Mouse (Mus musculus): ENCODE data around the gene Lst1.
A peak's percentile ranks its signal among the peaks of the same experiment; 100 is the strongest.
"Not testable (repeated sequence)": the region's sequence is repeated elsewhere in the genome, so short reads cannot be mapped to it uniquely, and the experiment has no call there.

The Lst1 gene

GRCm38 (mm10) chr17:35187959-35188610 is at the start of gene Lst1:
Lst1 (minus strand) TSS chr17:35188439.
- DNase-seq (ENCODE audit: low spot score) = no peak

- no peak for DNase-seq (ENCODE audit: low spot score)
Measured at GRCm38 (mm10) chr17:35237504-35237903, 49.3 kb upstream of the Lst1 start.

- DNase-seq (ENCODE audit: low spot score) = no peak
Measured at GRCm38 (mm10) chr17:35236996-35237395, 48.8 kb upstream of the Lst1 start.

GRCm38 (mm10) chr17:35236390-35236746 is 48.1 kb upstream of the Lst1 start:
- peak; percentile 99 for DNase-seq (ENCODE audit: low spot score)

GRCm38 (mm10) chr17:35235614-35236389 is 47.6 kb upstream of the Lst1 start, which contains the start of gene Nfkbil1:
Nfkbil1 (minus strand) TSS chr17:35235792.
- peak; percentile 83 for DNase-seq (ENCODE audit: low spot score)

GRCm38 (mm10) chr17:35234903-35235302 is 46.7 kb upstream of the Lst1 start:
- DNase-seq (ENCODE audit: low spot score) = no peak

- not testable (repeated sequence) for DNase-seq (ENCODE audit: low spot score)
Measured at GRCm38 (mm10) chr17:35234090-35234489, 45.9 kb upstream of the Lst1 start.

GRCm38 (mm10) chr17:35233114-35233980 is 45.1 kb upstream of the Lst1 start, which contains the start of gene Atp6v1g2:
Atp6v1g2 (plus strand) TSS chr17:35233660.
- DNase-seq (ENCODE audit: low spot score) = no peak

- DNase-seq (ENCODE audit: low spot score) = no peak
Measured at GRCm38 (mm10) chr17:35232659-35233058, 44.4 kb upstream of the Lst1 start.

GRCm38 (mm10) chr17:35232043-35232442 is 43.8 kb upstream of the Lst1 start:
- DNase-seq (ENCODE audit: low spot score) = peak; percentile 86

GRCm38 (mm10) chr17:35231022-35231421 is 42.8 kb upstream of the Lst1 start:
- DNase-seq (ENCODE audit: low spot score) = no peak

- DNase-seq (ENCODE audit: low spot score) = no peak
Measured at GRCm38 (mm10) chr17:35226561-35227046, 38.4 kb upstream of the Lst1 start.

GRCm38 (mm10) chr17:35225456-35225855 is 37.2 kb upstream of the Lst1 start:
- DNase-seq (ENCODE audit: low spot score) = no peak

GRCm38 (mm10) chr17:35224641-35225040 is 36.4 kb upstream of the Lst1 start:
- no peak for DNase-seq (ENCODE audit: low spot score)

GRCm38 (mm10) chr17:35222299-35222698 is 34.1 kb upstream of the Lst1 start:
- DNase-seq (ENCODE audit: low spot score) = no peak

GRCm38 (mm10) chr17:35220156-35220952 is 32.1 kb upstream of the Lst1 start, which contains the start of gene Gm16181:
Gm16181 (plus strand) TSS chr17:35220834.
- no peak for DNase-seq (ENCODE audit: low spot score)

- no peak for DNase-seq (ENCODE audit: low spot score)
Measured at GRCm38 (mm10) chr17:35219601-35220041, 31.4 kb upstream of the Lst1 start.

GRCm38 (mm10) chr17:35218516-35219193 is 30.4 kb upstream of the Lst1 start:
- DNase-seq (ENCODE audit: low spot score) = no peak

GRCm38 (mm10) chr17:35213071-35213470 is 24.8 kb upstream of the Lst1 start:
- no peak for DNase-seq (ENCODE audit: low spot score)

- DNase-seq (ENCODE audit: low spot score) = no peak
Measured at GRCm38 (mm10) chr17:35210593-35210992, 22.4 kb upstream of the Lst1 start.
